ENCODE assay signal across 19 mouse cellular contexts in the genomic region with DNA sequence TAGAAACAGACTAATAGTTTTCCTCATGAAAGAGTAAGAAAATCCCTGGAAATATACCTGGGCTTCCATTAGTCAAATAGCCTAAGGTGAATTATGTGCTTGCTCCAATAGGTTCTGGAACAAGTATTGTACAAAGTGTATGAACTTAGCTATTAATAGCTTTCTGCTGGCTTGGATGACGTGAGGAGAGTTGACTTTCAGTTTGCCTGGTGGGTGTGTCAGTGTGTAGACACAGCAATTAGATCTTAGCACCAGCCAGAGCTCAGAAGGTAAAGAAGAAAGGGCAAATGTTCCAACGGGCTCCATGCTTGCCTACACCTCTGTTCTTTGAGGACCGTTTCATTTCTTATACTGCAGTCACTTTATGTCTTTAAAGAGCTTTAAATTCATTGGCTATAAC.
DNase-seq lines count a peak whose midpoint lies in the region; ATAC-seq and TF ChIP-seq lines count a peak whose summit lies in the region.
"Had no signal": no experiment of that assay in that cellular context is flagged by ENCODE, and none has a peak within 500 bp of the region (broad histone marks: within the 10 kb centered on the region; RNA-seq: fewer than 3 reads in every experiment).

No protein-coding gene starts in this region.

- DNase-seq in embryonic facial prominence, embryonic 14.5 days (ENCODE audit: low spot score): peak; percentile 18
- DNase-seq in embryonic facial prominence, embryonic 10.5 days (ENCODE audit: low spot score): no peak
- DNase-seq in MEL (ENCODE audit: low read depth, low spot score): peak; percentile 9
- peak; percentile 40 for DNase-seq in skeletal muscle tissue, adult 2 months (ENCODE audit: low read depth, low spot score)
- DNase-seq in thymus, postnatal 14 days: no peak
- DNase-seq in frontal cortex, postnatal 25 days (ENCODE audit: low spot score in 2 of 2): no peak
- DNase-seq: adrenal gland, postnatal 36 days; cerebellum, postnatal 14 days; forebrain, postnatal 0 days; layer of hippocampus, adult 9-11 months; liver, postnatal 0 days; midbrain, embryonic 14.5 days; right cerebral cortex, adult 18-20 months had no signal

- no peak for TF ChIP-seq RAD21 in MEL (IDR thresholded peaks at IDR 0.05; ENCODE audit: low read depth, low read length)

- no peaks in the 10 kb centered on the region for H3K27me3 ChIP-seq in embryonic facial prominence, embryonic 14.5 days (replicated peaks; ENCODE audit: control insufficient read depth, insufficient read depth, low read length)
- H3K27me3 ChIP-seq in embryonic facial prominence, embryonic 10.5 days (replicated peaks; ENCODE audit: low read depth, poor library complexity, severe bottlenecking): no peaks in the 10 kb centered on the region
- no peaks in the 10 kb centered on the region for H3K27me3 ChIP-seq in heart, embryonic 16.5 days (ENCODE audit: control insufficient read depth, insufficient read depth, low read length)
- H3K27me3 ChIP-seq in heart, embryonic 12.5 days (replicated peaks): no peaks in the 10 kb centered on the region
- H3K27me3 ChIP-seq in MEL (ENCODE audit: control insufficient read depth in 1 of 2, insufficient read depth in 2 of 2, low read length in 2 of 2): no peaks in the 10 kb centered on the region
- H3K27me3 ChIP-seq: hindbrain, embryonic 15.5 days; Patski had no signal

- no peak overlapping the region for H3K27ac ChIP-seq in embryonic facial prominence, embryonic 14.5 days (replicated peaks; ENCODE audit: low read depth, low read length)
- H3K27ac ChIP-seq in embryonic facial prominence, embryonic 10.5 days (replicated peaks): no peak overlapping the region
- H3K27ac ChIP-seq in heart, embryonic 16.5 days (ENCODE audit: low read length): no peak overlapping the region
- no peak overlapping the region for H3K27ac ChIP-seq in heart, embryonic 12.5 days (ENCODE audit: poor library complexity, severe bottlenecking)
- no peak overlapping the region for H3K27ac ChIP-seq in MEL (ENCODE audit: control insufficient read depth, low read depth, low read length)
- H3K27ac ChIP-seq: hindbrain, embryonic 15.5 days had no signal

- no peaks in the 10 kb centered on the region for H3K9me3 ChIP-seq in embryonic facial prominence, embryonic 14.5 days (ENCODE audit: control insufficient read depth, low read length)
- no peaks in the 10 kb centered on the region for H3K9me3 ChIP-seq in embryonic facial prominence, embryonic 10.5 days
- H3K9me3 ChIP-seq in heart, embryonic 16.5 days (replicated peaks; ENCODE audit: control insufficient read depth, low read length): no peaks in the 10 kb centered on the region
- no peaks in the 10 kb centered on the region for H3K9me3 ChIP-seq in heart, embryonic 12.5 days (replicated peaks)
- no peaks in the 10 kb centered on the region for H3K9me3 ChIP-seq in MEL (replicated peaks; ENCODE audit: insufficient read depth, low read length)
- H3K9me3 ChIP-seq: hindbrain, embryonic 15.5 days had no signal

- no peaks in the 10 kb centered on the region for H3K4me1 ChIP-seq in embryonic facial prominence, embryonic 14.5 days (ENCODE audit: control insufficient read depth, insufficient read depth, low read length)
- no peaks in the 10 kb centered on the region for H3K4me1 ChIP-seq in embryonic facial prominence, embryonic 10.5 days
- peaks cover 4% of the 10 kb centered on the region; the same call in 1 of the 2 replicates for H3K4me1 ChIP-seq in heart, embryonic 16.5 days (ENCODE audit: control insufficient read depth, insufficient read depth, low read length)
- H3K4me1 ChIP-seq in heart, embryonic 12.5 days (replicated peaks): no peaks in the 10 kb centered on the region
- no peaks in the 10 kb centered on the region for H3K4me1 ChIP-seq in MEL (ENCODE audit: control insufficient read depth in 1 of 2, insufficient read depth in 2 of 2, low read length in 2 of 2)
- H3K4me1 ChIP-seq: hindbrain, embryonic 15.5 days had no signal

- TF ChIP-seq EP300 in MEL (IDR thresholded peaks at IDR 0.05; ENCODE audit: low read depth in 1 of 2, low read length in 2 of 2): no peak

- ATAC-seq in embryonic facial prominence, embryonic 14.5 days (ENCODE audit: low read depth): no peak
- ATAC-seq in heart, embryonic 16.5 days (replicated peaks; ENCODE audit: extremely low read depth, insufficient read depth, low FRiP score): peak; percentile 77
- ATAC-seq in heart, embryonic 12.5 days (ENCODE audit: insufficient number of reproducible peaks, low FRiP score): no peak
- ATAC-seq: forebrain, postnatal 0 days; intestine, postnatal 0 days; liver, postnatal 0 days; Patski had no signal

- H3K79me2 ChIP-seq in MEL (ENCODE audit: control insufficient read depth, insufficient read depth, low read length, poor library complexity): no peaks in the 10 kb centered on the region

- H3K36me3 ChIP-seq in embryonic facial prominence, embryonic 14.5 days (ENCODE audit: control insufficient read depth, insufficient read depth, low read length): no peaks in the 10 kb centered on the region
- H3K36me3 ChIP-seq in embryonic facial prominence, embryonic 10.5 days (replicated peaks): no peaks in the 10 kb centered on the region
- H3K36me3 ChIP-seq in heart, embryonic 16.5 days (ENCODE audit: control insufficient read depth, insufficient read depth): no peaks in the 10 kb centered on the region
- no peaks in the 10 kb centered on the region for H3K36me3 ChIP-seq in heart, embryonic 12.5 days
- H3K36me3 ChIP-seq in MEL (ENCODE audit: control insufficient read depth in 1 of 2, insufficient read depth in 2 of 2, low read length in 2 of 2): no peaks in the 10 kb centered on the region
- H3K36me3 ChIP-seq: hindbrain, embryonic 15.5 days had no signal

- 65% methylated on average over 3 of the region's 3 CpGs for WGBS in embryonic facial prominence, embryonic 14.5 days
- 73% methylated on average over 3 of the region's 3 CpGs for WGBS in embryonic facial prominence, embryonic 10.5 days
- WGBS in heart, embryonic 16.5 days: 45% methylated on average over 3 of the region's 3 CpGs
- 53% methylated on average over 3 of the region's 3 CpGs for WGBS in heart, embryonic 12.5 days

- H3K4me3 ChIP-seq in embryonic facial prominence, embryonic 14.5 days (ENCODE audit: low read depth, low read length): no peak overlapping the region
- no peak overlapping the region for H3K4me3 ChIP-seq in embryonic facial prominence, embryonic 10.5 days
- H3K4me3 ChIP-seq in heart, embryonic 16.5 days (ENCODE audit: low read length): no peak overlapping the region
- no peak overlapping the region for H3K4me3 ChIP-seq in heart, embryonic 12.5 days
- peak overlapping the region in 1 of 2 experiments; percentile 37; a peak in 1 of 4 replicates for H3K4me3 ChIP-seq in MEL (ENCODE audit: control insufficient read depth in 1 of 2, insufficient read depth in 1 of 2, low read depth in 2 of 2, low read length in 2 of 2)
- H3K4me3 ChIP-seq: erythroblast, embryonic 14.5 days; hindbrain, embryonic 15.5 days had no signal

- no peak for TF ChIP-seq CTCF in MEL (IDR thresholded peaks at IDR 0.05 in 2 of 3, conservative IDR thresholded peaks at IDR 0.05 in 1 of 3; ENCODE audit: control insufficient read depth in 1 of 3, insufficient read depth in 1 of 3, low read depth in 2 of 3, low read length in 3 of 3, poor library complexity in 1 of 3, severe bottlenecking in 1 of 3)

- H3K9ac ChIP-seq in embryonic facial prominence, embryonic 14.5 days (ENCODE audit: low read depth, low read length): no peak overlapping the region
- H3K9ac ChIP-seq in heart, embryonic 16.5 days (ENCODE audit: low read length): no peak overlapping the region
- no peak overlapping the region for H3K9ac ChIP-seq in heart, embryonic 12.5 days
- no peak overlapping the region for H3K9ac ChIP-seq in MEL (ENCODE audit: control insufficient read depth, low read depth, low read length, poor library complexity, severe bottlenecking)
- H3K9ac ChIP-seq: forebrain, postnatal 0 days; hindbrain, embryonic 15.5 days; liver, postnatal 0 days had no signal

- H3K4me2 ChIP-seq in embryonic facial prominence, embryonic 14.5 days (ENCODE audit: low read depth, low read length): no peak overlapping the region
- peak overlapping the region; percentile 26; the same call in 1 of the 2 replicates for H3K4me2 ChIP-seq in heart, embryonic 16.5 days (ENCODE audit: low read depth, low read length)
- no peak overlapping the region for H3K4me2 ChIP-seq in heart, embryonic 12.5 days
- H3K4me2 ChIP-seq: hindbrain, embryonic 15.5 days had no signal

- TF ChIP-seq POLR2A in MEL (IDR thresholded peaks at IDR 0.05; ENCODE audit: control insufficient read depth in 1 of 2, insufficient read depth in 1 of 2, low read depth in 1 of 2, low read length in 2 of 2, poor library complexity in 1 of 2): no peak

TF ChIP-seq in MEL, 35 proteins besides CTCF, POLR2A, EP300 and RAD21:
- TF ChIP-seq HCFC1 (IDR thresholded peaks at IDR 0.05; ENCODE audit: low read depth, low read length): no peak
- no peak for TF ChIP-seq UBTF (IDR thresholded peaks at IDR 0.05; ENCODE audit: borderline replicate concordance, insufficient read depth, low read depth, low read length)
- no peak for TF ChIP-seq MAX (IDR thresholded peaks at IDR 0.05; ENCODE audit: low read length)
- TF ChIP-seq POLR2AphosphoS2 (IDR thresholded peaks at IDR 0.05; ENCODE audit: low read length): no peak
- no peak for TF ChIP-seq E2F4 (IDR thresholded peaks at IDR 0.05; ENCODE audit: borderline replicate concordance, low read depth, low read length)
- TF ChIP-seq TBP (IDR thresholded peaks at IDR 0.05; ENCODE audit: low read depth, low read length): no peak
- no peak for TF ChIP-seq TCF12 (IDR thresholded peaks at IDR 0.05; ENCODE audit: low read depth, low read length)
- no peak for TF ChIP-seq NRF1 (IDR thresholded peaks at IDR 0.05; ENCODE audit: insufficient read depth, low read depth, low read length, poor library complexity, severe bottlenecking)

Comparison
In these comparisons a context has a peak if more than half of its experiments do, and no peak if none do; other contexts are left out.
1. DNase-seq: peak in embryonic facial prominence, embryonic 14.5 days (single experiment), MEL (single experiment) and skeletal muscle tissue, adult 2 months (single experiment); none in embryonic facial prominence, embryonic 10.5 days (single experiment), thymus, postnatal 14 days (single experiment) and frontal cortex, postnatal 25 days (0 of 2).